Mouse (Mus musculus): ENCODE data around the gene Afmid. TPM values are rescaled to one million over a fixed set of nuclear protein-coding genes. Genes with fewer than 3 reads are reported as not detected.

Gene Afmid
- polyA plus RNA-seq, 1 experiment, result 11.1 TPM

GRCm38 (mm10) chr11:117780199-117780515, 45.6 kb upstream of the Afmid start:
- Histone ChIP-seq H3K27ac (ENCODE audit: insufficient read depth, low read depth, low read length) (peak overlapping the region; percentile 97), H3K4me3 (ENCODE audit: low read depth, low read length) (peak overlapping the region; percentile 80), H3K36me3 (ENCODE audit: control insufficient read depth, insufficient read depth, low read length) (peaks cover 21% of the 10 kb centered on the region), H3K27me3 (ENCODE audit: control insufficient read depth, insufficient read depth, low read length) (no peaks in the 10 kb centered on the region), H3K4me1 (ENCODE audit: control insufficient read depth, insufficient read depth, insufficient read length, low read length) (peaks cover 31% of the 10 kb centered on the region)
- TF ChIP-seq CTCF (IDR thresholded peaks at IDR 0.05; ENCODE audit: extremely low read depth, insufficient read length, insufficient replicate concordance, low read depth, low read length) (no peak), POLR2A (IDR thresholded peaks at IDR 0.05; ENCODE audit: low read depth, low read length) (no peak)
- under 1% methylated on average over 17 of the region's 17 CpGs for WGBS

- TF ChIP-seq POLR2A (IDR thresholded peaks at IDR 0.05; ENCODE audit: low read depth, low read length), result no peak
- no peak for TF ChIP-seq CTCF (IDR thresholded peaks at IDR 0.05; ENCODE audit: extremely low read depth, insufficient read length, insufficient replicate concordance, low read depth, low read length)
- Histone ChIP-seq H3K4me1 (ENCODE audit: control insufficient read depth, insufficient read depth, insufficient read length, low read length) (peaks cover 31% of the 10 kb centered on the region), H3K36me3 (ENCODE audit: control insufficient read depth, insufficient read depth, low read length) (peaks cover 17% of the 10 kb centered on the region)
These were observed 45.1 kb upstream of the Afmid start for GRCm38 (mm10) chr11:117780582-117781111.

GRCm38 (mm10) chr11:117781199-117781821, 44.4 kb upstream of the Afmid start:
- peak overlapping the region; percentile 80 for H3K4me3 ChIP-seq (ENCODE audit: low read depth, low read length)
- peak overlapping the region; percentile 97 for H3K27ac ChIP-seq (ENCODE audit: insufficient read depth, low read depth, low read length)
- WGBS, result 6% methylated on average over 18 of the region's 18 CpGs
- H3K4me1 ChIP-seq (ENCODE audit: control insufficient read depth, insufficient read depth, insufficient read length, low read length), result peaks cover 31% of the 10 kb centered on the region
- H3K27me3 ChIP-seq (ENCODE audit: control insufficient read depth, insufficient read depth, low read length), result no peaks in the 10 kb centered on the region
- peaks cover 11% of the 10 kb centered on the region for H3K36me3 ChIP-seq (ENCODE audit: control insufficient read depth, insufficient read depth, low read length)
- TF ChIP-seq POLR2A (IDR thresholded peaks at IDR 0.05; ENCODE audit: low read depth, low read length), result peak; percentile 26; the same call in 1 of the 2 replicates
- no peak for TF ChIP-seq CTCF (IDR thresholded peaks at IDR 0.05; ENCODE audit: extremely low read depth, insufficient read length, insufficient replicate concordance, low read depth, low read length)

More at GRCm38 (mm10) chr11:117780582-117781111, 45.1 kb upstream of the Afmid start:
- H3K4me3 ChIP-seq (ENCODE audit: low read depth, low read length), result peak overlapping the region; percentile 80
- 2% methylated on average over 19 of the region's 19 CpGs for WGBS
- H3K27me3 ChIP-seq (ENCODE audit: control insufficient read depth, insufficient read depth, low read length), result no peaks in the 10 kb centered on the region
- H3K27ac ChIP-seq (ENCODE audit: insufficient read depth, low read depth, low read length), result peak overlapping the region; percentile 97

GRCm38 (mm10) chr11:117781993-117782704, 43.6 kb upstream of the Afmid start, which contains the start of the genes Tmc8 and Tmc6:
Tmc8 (plus strand) TSS chr11:117782076.
Tmc6 (minus strand) TSS chr11:117782198.
- Histone ChIP-seq H3K27ac (ENCODE audit: insufficient read depth, low read depth, low read length) (peak within 1 kb of the TSS; percentile 97), H3K27me3 (ENCODE audit: control insufficient read depth, insufficient read depth, low read length) (no peaks in the 10 kb centered on the region), H3K4me3 (ENCODE audit: low read depth, low read length) (peak within 1 kb of the TSS; percentile 80), H3K36me3 (ENCODE audit: control insufficient read depth, insufficient read depth, low read length) (peaks cover 9% of the 10 kb centered on the region), H3K4me1 (ENCODE audit: control insufficient read depth, insufficient read depth, insufficient read length, low read length) (peaks cover 31% of the 10 kb centered on the region)
- 68% methylated on average over 24 of the region's 24 CpGs for WGBS
- TF ChIP-seq POLR2A (IDR thresholded peaks at IDR 0.05; ENCODE audit: low read depth, low read length), result 0 out of 2 replicates have a peak, but pooled peaks have one; percentile 9
- TF ChIP-seq CTCF (IDR thresholded peaks at IDR 0.05; ENCODE audit: extremely low read depth, insufficient read length, insufficient replicate concordance, low read depth, low read length), result no peak

GRCm38 (mm10) chr11:117782705-117783034, 43.1 kb upstream of the Afmid start:
- H3K4me1 ChIP-seq (ENCODE audit: control insufficient read depth, insufficient read depth, insufficient read length, low read length), result peaks cover 31% of the 10 kb centered on the region
- peak overlapping the region; percentile 80 for H3K4me3 ChIP-seq (ENCODE audit: low read depth, low read length)
- H3K36me3 ChIP-seq (ENCODE audit: control insufficient read depth, insufficient read depth, low read length), result peaks cover 5% of the 10 kb centered on the region
- TF ChIP-seq CTCF (IDR thresholded peaks at IDR 0.05; ENCODE audit: extremely low read depth, insufficient read length, insufficient replicate concordance, low read depth, low read length), result no peak
- TF ChIP-seq POLR2A (IDR thresholded peaks at IDR 0.05; ENCODE audit: low read depth, low read length), result 0 out of 2 replicates have a peak, but pooled peaks have one; percentile 13
- WGBS, result 81% methylated on average over 9 of the region's 9 CpGs
- peak overlapping the region; percentile 58 for H3K27ac ChIP-seq (ENCODE audit: insufficient read depth, low read depth, low read length)
- no peaks in the 10 kb centered on the region for H3K27me3 ChIP-seq (ENCODE audit: control insufficient read depth, insufficient read depth, low read length)

GRCm38 (mm10) chr11:117783089-117783488, 42.6 kb upstream of the Afmid start:
- WGBS, result 47% methylated on average over 31 of the region's 31 CpGs
- Histone ChIP-seq H3K4me1 (ENCODE audit: control insufficient read depth, insufficient read depth, insufficient read length, low read length) (peaks cover 28% of the 10 kb centered on the region), H3K4me3 (ENCODE audit: low read depth, low read length) (peak overlapping the region; percentile 80), H3K36me3 (ENCODE audit: control insufficient read depth, insufficient read depth, low read length) (peaks cover 1% of the 10 kb centered on the region), H3K27ac (ENCODE audit: insufficient read depth, low read depth, low read length) (peak overlapping the region; percentile 58; the same call in 1 of the 2 replicates), H3K27me3 (ENCODE audit: control insufficient read depth, insufficient read depth, low read length) (no peaks in the 10 kb centered on the region)
- TF ChIP-seq CTCF (IDR thresholded peaks at IDR 0.05; ENCODE audit: extremely low read depth, insufficient read length, insufficient replicate concordance, low read depth, low read length) (peak; percentile 31; the same call in 1 of the 2 replicates), POLR2A (IDR thresholded peaks at IDR 0.05; ENCODE audit: low read depth, low read length) (no peak)
